Mouse (Mus musculus) adrenal gland, postnatal 10 days (tissue): ENCODE results near the gene Tmod3. TPM values are rescaled to one million over a fixed set of nuclear protein-coding genes. Genes with fewer than 3 reads are reported as not detected.
"Not testable (repeated sequence)": the region's sequence is repeated elsewhere in the genome, so short reads cannot be mapped to it uniquely, and the experiment has no call there.

Experiments
- DNase-seq: peaks from one replicate; pipeline ENCODE4 v3.0.0; 2021; ENCODE audit warnings: mixed read lengths
- total RNA-seq, 2 experiments: library from RNA; stranded (reverse); gene quantifications; 2 replicates each; pipeline ENCODE4 v1.2.3; 2021

Tmod3 gene
- total RNA-seq, 2 experiments from 2014 or later = 87.2 to 89.9 TPM

DNA sequence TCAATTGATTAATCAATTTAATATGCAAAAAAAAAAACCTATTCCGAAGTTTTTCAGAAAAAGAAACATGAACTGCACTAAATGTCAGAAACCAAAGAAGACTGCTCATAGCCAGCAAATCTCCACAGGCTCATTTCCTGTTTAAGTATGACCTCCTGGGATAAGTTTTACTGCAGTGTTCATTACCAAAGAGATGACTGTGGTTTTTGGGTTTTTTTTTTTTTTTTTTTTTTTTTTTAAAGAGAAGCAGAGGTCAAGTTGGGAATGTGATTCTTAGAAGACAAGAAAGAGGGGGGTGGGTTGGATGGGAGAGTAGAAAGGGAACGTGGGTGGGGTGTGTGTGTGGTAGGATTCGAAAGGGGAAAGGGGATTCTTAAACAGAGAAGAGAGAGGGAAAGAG is 1.1 kb downstream of the Tmod3 start:
- DNase-seq = no peak

- no peak for DNase-seq
Measured at GRCm38 (mm10) chr9:75553719-75554118, 5.7 kb downstream of the Tmod3 start.

DNA sequence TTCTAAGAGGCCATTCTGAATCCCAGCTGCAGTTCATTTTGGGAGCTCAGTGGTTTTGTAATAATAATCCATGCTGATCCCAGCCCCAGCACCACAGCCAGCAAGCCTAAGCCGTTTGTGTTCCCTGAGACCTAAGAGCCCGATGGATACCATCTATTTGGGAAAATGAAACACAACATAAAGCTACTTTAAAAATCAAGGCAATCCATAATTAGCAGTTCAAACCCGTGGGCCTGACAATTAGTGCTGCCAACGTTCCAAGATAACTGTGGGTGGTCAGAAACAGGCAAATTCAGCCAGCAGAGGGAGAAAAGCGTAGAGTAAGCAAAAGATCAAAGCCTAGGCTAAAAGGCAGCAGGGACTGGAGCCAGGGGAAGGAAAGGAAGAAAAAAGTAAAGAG is 8.1 kb downstream of the Tmod3 start:
- DNase-seq = no peak

GRCm38 (mm10) chr9:75549010-75549409 is 10.4 kb downstream of the Tmod3 start:
- peak; percentile 31 for DNase-seq

DNA sequence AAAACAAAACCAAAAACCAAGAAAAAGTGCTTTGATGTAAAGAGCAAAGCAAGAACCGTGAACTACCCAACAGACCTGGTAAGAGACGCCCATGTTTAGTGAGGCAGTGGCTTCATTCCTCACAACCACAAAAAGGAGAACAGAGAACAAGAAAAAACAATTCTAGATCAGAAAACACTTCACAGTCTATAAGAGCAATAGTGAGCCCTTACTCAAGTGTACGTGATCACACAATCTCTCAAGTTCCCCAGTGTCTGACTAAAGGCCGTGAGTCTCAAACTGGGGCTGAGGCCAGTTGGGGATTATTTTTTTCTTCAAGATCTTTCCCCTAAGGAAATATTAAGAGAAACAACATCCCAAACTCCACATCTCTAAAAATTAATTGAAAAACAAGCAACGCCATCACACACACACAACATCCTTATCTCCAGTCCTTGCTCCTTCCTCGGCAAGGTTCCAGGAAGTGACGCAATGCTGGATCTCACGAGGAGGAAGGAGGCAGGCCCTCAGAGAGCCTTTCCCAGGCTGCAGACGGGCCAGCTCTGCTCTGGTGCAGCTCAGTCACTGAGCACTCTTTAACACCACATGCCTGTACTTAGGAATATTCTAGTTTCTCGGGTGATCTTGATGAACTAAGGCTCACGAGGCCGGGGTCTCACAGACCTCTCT is 12.4 kb downstream of the Tmod3 start:
- peak; percentile 92 for DNase-seq

DNA sequence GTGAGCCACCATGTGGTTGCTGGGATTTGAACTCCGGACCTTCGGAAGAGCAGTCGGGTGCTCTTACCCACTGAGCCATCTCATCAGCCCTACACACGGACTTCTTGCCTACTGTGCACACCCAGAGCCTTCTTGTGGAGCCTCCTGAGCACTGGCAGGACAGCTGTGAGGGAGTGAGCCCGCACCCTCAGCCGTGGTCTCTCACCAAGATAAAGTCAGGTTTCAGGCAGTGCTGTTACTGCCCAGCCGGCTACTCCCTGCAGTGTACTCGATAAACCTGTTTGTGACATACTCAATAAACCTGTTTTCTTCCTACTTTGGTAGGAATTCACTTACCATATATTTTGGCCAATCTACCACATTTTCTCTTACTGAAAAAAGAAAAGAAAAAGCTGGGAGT is 13.9 kb downstream of the Tmod3 start:
- no peak for DNase-seq

- DNase-seq = no peak
Measured at GRCm38 (mm10) chr9:75541497-75541896, 18.0 kb downstream of the Tmod3 start.

- DNase-seq = no peak
Measured at GRCm38 (mm10) chr9:75536422-75536821, 23.0 kb downstream of the Tmod3 start.

- no peak for DNase-seq
Measured at GRCm38 (mm10) chr9:75534431-75534962, 25.0 kb downstream of the Tmod3 start.

GRCm38 (mm10) chr9:75532989-75533388 is 26.5 kb downstream of the Tmod3 start:
- not testable (repeated sequence) for DNase-seq

DNA sequence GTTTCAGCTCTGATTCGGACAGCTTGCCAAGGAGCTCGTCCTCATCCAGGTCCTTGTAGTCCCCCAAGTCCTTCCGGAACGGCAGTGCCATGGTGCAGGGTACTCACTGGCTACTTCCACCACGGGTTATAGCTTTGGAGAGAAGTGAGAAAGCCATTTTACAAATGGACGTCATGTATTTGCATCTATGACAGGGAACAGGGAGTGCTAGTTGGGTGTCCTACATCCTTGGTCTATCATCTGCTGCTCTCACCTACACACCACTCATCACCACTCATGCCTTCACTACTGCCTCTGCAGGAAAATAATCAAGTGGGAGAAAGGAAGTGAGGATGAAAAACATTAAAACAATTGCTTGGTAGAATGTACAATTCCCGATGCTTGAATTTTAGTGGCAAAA is 27.0 kb downstream of the Tmod3 start:
- DNase-seq = no peak

DNA sequence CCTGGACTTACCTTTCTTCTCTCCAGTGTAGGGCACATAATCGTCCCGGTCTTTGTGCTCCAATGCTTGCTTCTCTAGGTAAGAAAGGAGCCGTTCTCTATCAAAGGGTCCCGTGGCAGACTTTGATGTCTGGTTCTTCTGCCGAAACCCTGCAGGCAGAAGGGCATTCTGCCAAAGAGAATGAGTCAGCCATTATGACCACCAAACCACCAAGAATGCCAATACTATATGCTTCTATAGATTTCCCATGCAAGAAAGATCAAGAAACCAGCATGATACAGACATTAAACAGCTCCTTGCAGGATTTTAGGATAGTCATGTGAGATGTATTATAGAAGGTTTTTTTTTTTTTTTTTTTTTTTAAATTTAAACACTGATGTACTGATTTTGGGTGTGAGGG is 30.1 kb downstream of the Tmod3 start:
- DNase-seq = peak; percentile 30

DNA sequence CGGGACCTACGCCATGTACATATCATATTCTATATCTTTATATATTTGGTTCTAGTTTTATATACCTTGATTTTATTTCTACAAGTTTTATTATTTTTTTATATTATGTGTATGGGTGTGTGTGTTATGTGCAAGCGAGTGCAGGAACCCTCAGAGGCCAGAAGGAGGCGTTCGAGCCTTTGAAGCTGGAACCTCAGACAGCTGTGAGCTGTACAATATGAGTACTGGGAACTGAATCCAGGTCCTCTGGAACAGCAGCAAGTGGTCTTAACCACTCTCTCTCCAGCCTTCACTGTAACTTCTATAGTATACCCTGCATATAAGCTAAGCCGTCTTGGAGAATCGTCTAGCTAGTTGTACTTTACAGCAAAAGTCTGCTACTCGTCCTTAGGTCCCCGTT is 31.4 kb downstream of the Tmod3 start:
- no peak for DNase-seq

DNA sequence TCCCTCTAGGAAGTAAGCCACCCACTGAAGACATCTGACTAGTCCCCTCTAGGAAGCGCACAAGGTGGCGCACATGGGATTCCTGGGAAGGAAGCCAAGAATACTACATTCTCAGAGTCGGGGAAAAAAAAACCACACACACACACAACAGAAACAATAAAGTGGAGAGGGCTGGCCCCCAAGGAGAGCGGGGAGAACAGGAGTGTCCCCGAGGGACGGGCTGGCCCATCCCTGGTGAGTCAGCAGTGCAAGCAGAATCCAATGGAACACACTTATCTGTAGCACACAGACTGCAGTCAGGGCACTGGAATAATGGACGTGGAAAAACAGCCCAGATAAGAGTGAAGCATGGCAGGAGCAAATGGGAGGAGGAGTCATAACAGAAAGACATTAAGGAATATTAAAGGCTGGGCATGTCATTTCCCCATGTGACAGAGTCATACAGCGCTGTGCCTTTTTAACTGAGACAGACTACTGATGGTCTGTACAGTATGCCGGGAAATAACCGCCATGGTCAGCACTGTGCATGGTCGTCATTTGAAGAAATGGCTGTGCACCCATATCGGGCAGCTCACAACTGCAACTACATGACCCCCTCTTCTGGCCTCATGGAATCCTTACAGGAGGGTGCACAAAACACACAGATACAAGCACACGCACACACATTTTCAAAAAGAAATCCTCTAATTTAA is 31.9 kb downstream of the Tmod3 start:
- peak; percentile 47 for DNase-seq

DNA sequence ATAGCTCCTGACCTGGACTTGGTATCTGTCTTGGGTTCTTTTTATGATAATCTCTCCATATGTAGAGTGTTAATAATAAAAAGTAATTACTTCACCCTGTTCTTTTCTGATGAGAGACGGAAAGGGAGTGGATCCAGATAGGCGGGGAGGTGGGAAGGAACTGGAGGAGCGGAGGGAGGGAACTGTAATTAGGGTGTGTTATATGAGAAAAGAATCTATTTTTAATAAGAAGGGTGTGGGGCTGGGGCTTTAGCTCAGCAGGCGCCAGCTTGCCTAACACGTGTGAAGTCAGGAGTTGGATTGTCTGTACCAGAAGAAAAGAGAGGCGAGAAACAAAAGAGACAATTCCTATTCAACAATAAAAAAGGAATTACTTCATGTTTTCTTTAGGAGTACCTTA is 35.8 kb downstream of the Tmod3 start:
- DNase-seq = no peak

DNA sequence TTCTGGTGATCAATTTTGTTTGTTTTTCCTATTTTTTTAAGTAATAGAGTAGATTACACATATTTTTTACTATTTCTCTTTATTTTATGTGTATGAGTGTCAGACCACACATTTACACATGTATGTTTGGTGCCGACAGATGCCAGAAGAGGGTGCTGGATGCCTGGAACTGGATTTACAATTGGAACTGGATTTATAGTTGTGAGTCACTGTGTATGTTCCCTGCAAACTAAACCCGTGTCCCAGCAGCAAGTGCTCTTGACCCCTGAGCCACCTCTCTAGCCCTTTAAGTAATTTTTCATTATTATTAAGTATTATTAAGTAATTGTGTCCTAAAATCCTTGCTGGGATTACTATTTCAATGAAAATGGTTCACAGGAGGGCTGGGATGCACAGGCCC is 37.2 kb downstream of the Tmod3 start:
- DNase-seq = no peak

- peak; percentile 67 for DNase-seq
Measured at GRCm38 (mm10) chr9:75521788-75522187, 37.7 kb downstream of the Tmod3 start.

- DNase-seq = no peak
Measured at GRCm38 (mm10) chr9:75520940-75521339, 38.5 kb downstream of the Tmod3 start.

DNA sequence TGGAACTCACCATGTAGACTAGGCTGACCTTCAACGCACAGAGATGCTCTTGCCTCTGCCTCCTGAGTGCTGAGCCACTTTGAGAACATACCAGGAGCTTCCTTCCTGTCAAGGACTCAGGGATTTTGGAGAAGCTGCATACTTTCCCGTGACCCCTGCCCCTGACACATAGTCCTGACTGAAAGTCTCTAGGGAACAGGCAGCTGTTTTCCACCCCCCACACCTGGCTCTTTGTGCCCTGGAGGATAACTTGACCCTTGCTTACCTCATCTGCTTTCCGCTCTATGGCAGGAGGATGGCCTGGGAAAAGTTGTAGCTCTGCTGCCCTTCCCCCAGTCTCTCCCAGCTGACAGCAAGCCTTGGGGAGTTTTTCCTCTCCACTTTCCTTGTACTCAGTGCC is 41.7 kb downstream of the Tmod3 start:
- DNase-seq = no peak

DNA sequence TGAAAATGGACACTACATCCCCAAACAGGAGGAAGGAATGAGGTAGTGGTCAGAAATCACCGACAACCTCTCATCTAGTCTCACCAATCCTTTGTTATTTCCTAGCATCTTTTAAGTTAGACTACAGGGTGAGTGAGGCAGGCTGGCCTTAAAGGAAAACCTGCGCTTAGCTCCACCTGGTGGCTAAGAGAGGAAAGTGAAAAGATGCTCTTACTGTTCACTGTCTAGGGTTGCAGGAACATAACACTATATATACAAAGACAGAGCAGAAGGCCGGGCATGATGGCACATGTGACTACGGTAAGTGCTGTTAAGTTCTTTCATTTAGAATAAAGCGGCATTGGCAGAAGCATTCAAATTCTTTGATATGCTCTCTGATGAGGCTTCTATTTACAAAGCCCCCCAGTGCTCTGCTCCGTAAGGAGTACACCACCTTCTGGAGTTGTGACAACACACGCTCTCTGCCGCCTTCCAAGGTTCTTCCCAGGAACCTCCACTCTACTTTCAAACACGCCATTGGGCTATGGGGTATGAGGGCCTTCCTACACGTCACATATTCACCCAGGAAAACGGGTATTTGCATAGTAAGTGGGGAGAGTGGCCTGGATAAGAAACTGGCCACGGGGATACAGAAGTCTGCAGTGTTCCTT is 43.9 kb downstream of the Tmod3 start:
- DNase-seq = peak; percentile 39

- DNase-seq = no peak
Measured at GRCm38 (mm10) chr9:75511236-75511939, 48.1 kb downstream of the Tmod3 start.

DNA sequence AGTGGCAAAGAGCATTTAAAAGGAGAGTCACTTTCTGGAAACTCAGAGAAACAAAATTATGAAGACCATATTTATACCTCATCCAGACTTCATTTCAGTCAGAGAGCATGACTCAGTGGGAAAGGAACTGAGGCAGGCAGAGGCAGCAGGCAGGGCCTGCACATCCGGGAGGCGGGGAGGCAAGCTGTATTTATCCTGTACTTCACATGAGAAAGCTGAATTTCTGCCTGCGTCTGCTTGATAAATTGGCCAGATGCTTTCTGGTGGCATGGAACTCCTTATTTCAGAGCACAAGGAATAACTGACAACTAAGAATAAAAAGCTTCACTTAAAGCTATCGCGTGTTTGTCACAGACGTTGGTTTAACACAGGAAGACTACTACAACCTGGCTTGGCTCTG is 55.1 kb downstream of the Tmod3 start:
- no peak for DNase-seq

- DNase-seq = no peak
Measured at GRCm38 (mm10) chr9:75498571-75498970, 60.9 kb downstream of the Tmod3 start.
